Mouse (Mus musculus) R1 (cell line): Measurements from ENCODE around the gene Erlin1.
A peak's percentile ranks its signal among the peaks of the same experiment; 100 is the strongest.

Source experiments
- DNase-seq: peaks from one replicate; pipeline ENCODE4 v3.0.0-alpha.2; 2018; ENCODE audit warnings: low read depth, low spot score

The Erlin1 gene

GRCm38 (mm10) chr19:43998802-43999527 is 70.6 kb downstream of the Erlin1 start:
- DNase-seq = no peak

DNA sequence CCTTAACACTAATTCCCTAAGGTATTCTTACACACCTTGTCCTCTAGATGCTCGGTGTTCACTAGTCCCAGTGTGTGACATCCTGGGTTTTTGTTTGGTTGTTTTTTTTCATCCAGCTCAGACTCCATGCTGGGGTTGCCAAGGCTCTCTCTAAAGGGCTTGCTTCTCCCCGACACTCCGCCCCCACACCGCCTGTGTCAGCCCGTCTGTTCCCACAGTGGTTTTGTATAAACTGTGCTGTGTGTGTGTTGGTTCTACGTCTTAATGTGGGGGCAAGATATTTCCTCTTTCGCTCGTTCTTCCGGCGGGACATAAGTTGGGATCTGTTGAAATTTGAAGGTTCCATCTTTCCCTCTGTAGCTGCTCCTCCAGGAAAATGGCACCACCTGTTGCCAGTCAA is 71.5 kb downstream of the Erlin1 start:
- no peak for DNase-seq

GRCm38 (mm10) chr19:43995427-43995826 is 74.2 kb downstream of the Erlin1 start:
- no peak for DNase-seq

DNA sequence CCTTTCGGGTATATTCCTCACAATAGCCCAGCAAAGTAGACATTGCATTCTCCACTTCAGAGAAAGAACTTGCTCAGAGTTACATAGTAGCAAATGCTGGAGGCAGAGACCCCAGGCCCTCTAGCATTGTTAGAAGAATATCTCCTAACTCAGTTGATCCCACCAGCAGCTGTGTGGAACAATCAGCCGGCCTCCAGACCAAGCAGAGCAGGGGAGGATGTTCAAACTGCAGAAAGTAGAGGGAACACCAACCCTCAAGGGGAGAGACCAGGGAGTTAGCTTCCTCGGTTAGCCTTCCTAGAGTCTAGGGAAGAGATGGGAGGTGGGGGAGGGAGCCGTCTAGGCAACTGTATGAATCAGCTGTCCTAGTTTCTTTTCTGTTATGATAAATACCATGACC is 77.1 kb downstream of the Erlin1 start:
- no peak for DNase-seq

DNA sequence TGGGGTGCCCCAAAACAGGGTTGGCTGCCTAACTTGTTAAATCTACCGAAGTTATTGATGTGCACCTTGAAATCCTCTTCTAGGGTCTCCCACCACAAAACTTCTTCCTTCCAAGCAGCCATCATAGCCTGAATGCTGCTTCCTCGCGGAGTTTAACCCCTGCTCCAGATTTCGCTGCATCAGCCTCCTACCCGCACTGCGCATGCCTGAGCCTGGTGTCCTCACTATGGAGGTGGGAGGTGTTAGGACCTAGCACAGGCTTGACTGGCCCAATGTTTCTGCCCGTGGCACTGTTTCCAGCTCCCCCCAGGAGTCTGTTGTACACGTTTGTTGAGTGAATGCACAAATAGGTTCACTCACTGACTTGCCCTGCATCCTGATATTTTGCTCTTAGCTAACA is 79.2 kb downstream of the Erlin1 start:
- DNase-seq = peak; percentile 56

DNA sequence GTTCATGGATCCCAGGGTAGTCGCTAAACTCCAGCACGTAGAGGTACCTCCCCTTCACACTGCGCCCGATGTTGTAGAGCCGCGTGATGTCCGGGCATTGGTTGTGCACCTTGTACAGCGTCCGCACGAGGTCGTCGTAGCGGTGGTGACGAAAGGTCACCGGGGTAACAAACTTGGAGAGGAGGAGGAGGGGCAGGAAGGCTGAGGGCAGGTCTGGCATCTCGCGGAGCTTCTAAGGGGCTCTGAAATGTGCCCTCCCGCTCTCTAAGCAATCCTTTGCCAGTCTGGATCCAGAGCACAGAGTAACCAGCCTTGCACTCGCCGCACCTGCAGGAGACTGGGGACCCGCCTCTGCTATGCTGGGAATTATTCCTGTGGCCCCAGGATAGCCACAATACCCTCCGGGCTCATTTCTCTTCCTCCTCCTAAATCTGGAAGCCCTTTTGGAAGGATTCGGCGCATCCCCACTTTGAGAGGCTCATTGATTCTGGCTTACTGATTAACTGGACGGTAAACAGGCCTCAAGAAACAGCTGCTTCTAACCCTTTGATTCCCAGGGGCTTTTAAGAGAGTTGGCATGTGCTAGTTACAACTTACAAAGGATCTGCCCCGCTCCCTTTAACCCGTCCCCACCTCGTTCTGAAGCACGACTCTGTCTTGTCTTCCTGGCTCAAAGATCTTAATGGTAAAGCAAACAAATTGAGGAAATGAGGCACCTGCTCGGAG is 83.4 kb downstream of the Erlin1 start, which contains the start of gene Cpn1:
Gene Cpn1 (minus strand): TSS at position 488 of the 726 bp plus-strand sequence.
- DNase-seq = peak; percentile 81
